Mouse (Mus musculus) neural tube, embryonic 11.5 days (tissue): ENCODE measurements around the gene Lhb. TPM values are rescaled to one million over a fixed set of nuclear protein-coding genes. Genes with fewer than 3 reads are reported as not detected.

Source experiments
- ATAC-seq: fragments of 200-750 bp; cut with Nextera tagmentation; 2 replicates; pipeline ENCODE4 v1.8.0; 2017; ENCODE audit warnings: moderate number of reproducible peaks, mild to moderate bottlenecking, moderate TSS enrichment, moderate library complexity; ENCODE audit not compliant: insufficient read depth, low FRiP score, low TSS enrichment
- DNase-seq: peaks from one replicate; pipeline ENCODE4 v3.0.0-alpha.2; 2015; ENCODE audit warnings: low spot score
- H3K27ac ChIP-seq: fragments of 300-500 bp; sonication (generic); 2 replicates; pipeline ENCODE4 v1.5.1; 2014; ENCODE audit warnings: low read depth, mild to moderate bottlenecking, low read length
- H3K27me3 ChIP-seq: fragments of 300-500 bp; sonication (generic); 2 replicates; pipeline ENCODE4 v1.6.1; 2014; ENCODE audit warnings: mild to moderate bottlenecking, low read length, mixed read lengths; ENCODE audit not compliant: control insufficient read depth, insufficient read depth
- H3K36me3 ChIP-seq: fragments of 300-500 bp; sonication (generic); 2 replicates; pipeline ENCODE4 v1.6.1; 2014; ENCODE audit warnings: mild to moderate bottlenecking, low read length, moderate library complexity, mixed read lengths; ENCODE audit not compliant: control insufficient read depth, insufficient read depth
- H3K4me1 ChIP-seq: fragments of 300-500 bp; sonication (generic); 2 replicates; pipeline ENCODE4 v1.6.1; 2014; ENCODE audit warnings: low read length, mixed read lengths; ENCODE audit not compliant: control insufficient read depth, insufficient read depth
- H3K4me2 ChIP-seq: fragments of 300-500 bp; sonication (generic); 2 replicates; pipeline ENCODE4 v1.6.1; 2014; ENCODE audit warnings: low read depth, mild to moderate bottlenecking, moderate library complexity
- H3K4me3 ChIP-seq: fragments of 300-500 bp; sonication (generic); 2 replicates; pipeline ENCODE4 v1.5.1; 2014; ENCODE audit warnings: low read depth, low read length
- H3K9ac ChIP-seq: fragments of 300-500 bp; sonication (generic); 2 replicates; pipeline ENCODE4 v1.6.1; 2014; ENCODE audit warnings: mild to moderate bottlenecking, low read length
- H3K9me3 ChIP-seq: fragments of 300-500 bp; sonication (generic); 2 replicates; pipeline ENCODE4 v1.6.1; 2016; ENCODE audit warnings: low read length; ENCODE audit not compliant: control insufficient read depth
- WGBS: fragments of 180-500 bp; shearing (Covaris S2); extraction: QIAGEN DNeasy Blood & Tissue Kit; methylation state at CpG from one replicate; pipeline ENCODE4 v1.1.7; 2014; 5-methylcytosine and 5-hydroxymethylcytosine counted together
- polyA plus RNA-seq: library from polyadenylated mRNA; unstranded; fragments of >200 nt; fragmentation: Nextera tagmentation; extraction: Ambion mirVana; gene quantifications from 2 replicates; pipeline ENCODE4 v1.2.1, GENCODE M21; 2014

The Lhb gene
- polyA plus RNA-seq, 1 experiment from 2014 or later: not detected

DNA sequence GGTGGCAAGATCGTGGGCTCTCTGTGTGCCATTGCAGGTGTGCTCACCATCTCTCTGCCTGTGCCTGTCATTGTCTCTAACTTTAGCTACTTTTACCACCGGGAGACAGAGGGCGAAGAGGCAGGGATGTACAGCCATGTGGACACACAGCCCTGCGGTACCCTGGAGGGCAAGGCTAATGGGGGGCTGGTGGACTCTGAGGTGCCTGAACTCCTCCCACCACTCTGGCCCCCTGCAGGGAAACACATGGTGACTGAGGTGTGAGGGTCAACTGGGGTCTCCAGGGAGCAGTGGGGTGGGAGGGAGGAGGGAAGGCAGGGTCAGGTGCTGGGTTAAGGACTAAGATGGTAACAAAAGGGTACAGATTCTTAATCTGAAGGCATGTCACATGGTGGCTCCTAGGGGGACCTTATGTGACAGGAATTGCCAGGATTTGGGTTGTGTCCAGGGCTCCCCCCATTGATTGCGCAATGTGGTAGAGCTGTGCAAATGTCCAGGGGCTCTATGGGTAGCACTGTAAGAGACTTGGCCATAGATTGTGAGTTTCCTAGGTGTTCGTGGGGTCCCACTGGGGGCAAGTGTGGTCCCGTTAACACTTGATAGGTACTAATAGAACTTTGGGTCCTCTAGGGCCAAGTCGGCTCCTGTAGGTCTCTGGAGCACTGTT, 11.0 kb upstream of the Lhb start:
- Histone ChIP-seq H3K4me1 (no peaks in the 10 kb centered on the region), H3K27me3 (peaks cover 95% of the 10 kb centered on the region), H3K27ac (no peak overlapping the region), H3K9me3 (no peaks in the 10 kb centered on the region), H3K36me3 (no peaks in the 10 kb centered on the region), H3K4me3 (no peak overlapping the region), H3K4me2 (no peak overlapping the region), H3K9ac (no peak overlapping the region)
- DNase-seq (no peak), ATAC-seq (no peak)
- WGBS: 92% methylated on average over 8 of the region's 8 CpGs

GRCm38 (mm10) chr7:45412421-45412820, 8.2 kb upstream of the Lhb start:
- peaks cover 99% of the 10 kb centered on the region for H3K27me3 ChIP-seq
- no peak overlapping the region for H3K4me2 ChIP-seq
- no peaks in the 10 kb centered on the region for H3K9me3 ChIP-seq
- ATAC-seq: no peak
- H3K27ac ChIP-seq: no peak overlapping the region
- H3K36me3 ChIP-seq: no peaks in the 10 kb centered on the region
- no peak overlapping the region for H3K4me3 ChIP-seq
- no peak for DNase-seq
- H3K9ac ChIP-seq: no peak overlapping the region
- H3K4me1 ChIP-seq: no peaks in the 10 kb centered on the region
- WGBS: 100% methylated on average over 2 of the region's 2 CpGs

- peak within 1 kb of the TSS; percentile 82 for H3K4me2 ChIP-seq
- H3K9ac ChIP-seq: peak within 1 kb of the TSS; percentile 39
- WGBS: 3% methylated on average over 43 of the region's 45 CpGs
- 0 out of 2 replicates have a peak, but pooled peaks have one; percentile 38 for ATAC-seq
- H3K4me3 ChIP-seq: peak within 1 kb of the TSS; percentile 41
- no peaks in the 10 kb centered on the region for H3K9me3 ChIP-seq
- no peaks in the 10 kb centered on the region for H3K36me3 ChIP-seq
- H3K4me1 ChIP-seq: no peaks in the 10 kb centered on the region
- DNase-seq: peak; percentile 55
- H3K27ac ChIP-seq: no peak within 1 kb of the TSS
- peaks cover 99% of the 10 kb centered on the region for H3K27me3 ChIP-seq
These were observed 7.3 kb upstream of the Lhb start, which contains the start of gene Ntf5 for GRCm38 (mm10) chr7:45413113-45413863. TSS of gene Ntf5 (plus strand) at chr7:45413695.

GRCm38 (mm10) chr7:45413864-45414739, 6.5 kb upstream of the Lhb start:
- no peak for DNase-seq
- no peak; the same call in 1 of the 2 replicates for ATAC-seq
- Histone ChIP-seq H3K9me3 (no peaks in the 10 kb centered on the region), H3K9ac (peak overlapping the region; percentile 39), H3K27me3 (peaks cover 99% of the 10 kb centered on the region), H3K4me2 (peak overlapping the region; percentile 82), H3K4me3 (peak overlapping the region; percentile 41), H3K4me1 (no peaks in the 10 kb centered on the region), H3K36me3 (no peaks in the 10 kb centered on the region), H3K27ac (no peak overlapping the region)
- 3% methylated on average over 27 of the region's 27 CpGs for WGBS

- no peak overlapping the region for H3K9ac ChIP-seq
- H3K4me2 ChIP-seq: no peak overlapping the region
- no peaks in the 10 kb centered on the region for H3K9me3 ChIP-seq
- H3K27ac ChIP-seq: no peak overlapping the region
- no peak for DNase-seq
- 43% methylated on average over 12 of the region's 12 CpGs for whole genome bisulfite sequencing
- no peaks in the 10 kb centered on the region for H3K4me1 ChIP-seq
- H3K4me3 ChIP-seq: no peak overlapping the region; the same call in 1 of the 2 replicates
- no peak for ATAC-seq
- H3K27me3 ChIP-seq: peaks cover 97% of the 10 kb centered on the region
- H3K36me3 ChIP-seq: no peaks in the 10 kb centered on the region
These were observed 5.8 kb upstream of the Lhb start for GRCm38 (mm10) chr7:45414740-45415224.

GRCm38 (mm10) chr7:45415636-45416035, 5.0 kb upstream of the Lhb start:
- no peaks in the 10 kb centered on the region for H3K9me3 ChIP-seq
- no peak overlapping the region for H3K4me2 ChIP-seq

GRCm38 (mm10) chr7:45417962-45418492, 2.6 kb upstream of the Lhb start:
- WGBS: 12% methylated on average over 13 of the region's 13 CpGs
- Histone ChIP-seq H3K27ac (no peak overlapping the region), H3K4me3 (no peak overlapping the region), H3K4me2 (no peak overlapping the region), H3K9me3 (no peaks in the 10 kb centered on the region), H3K27me3 (peaks cover 78% of the 10 kb centered on the region), H3K4me1 (no peaks in the 10 kb centered on the region), H3K9ac (no peak overlapping the region), H3K36me3 (peaks cover 6% of the 10 kb centered on the region)
- ATAC-seq (no peak), DNase-seq (no peak)

More at GRCm38 (mm10) chr7:45415636-45416035, 5.0 kb upstream of the Lhb start:
- Histone ChIP-seq H3K27ac (no peak overlapping the region), H3K4me3 (no peak overlapping the region), H3K4me1 (no peaks in the 10 kb centered on the region), H3K36me3 (no peaks in the 10 kb centered on the region), H3K27me3 (peaks cover 94% of the 10 kb centered on the region), H3K9ac (no peak overlapping the region)
- 11% methylated on average over 37 of the region's 37 CpGs for WGBS
- no peak for DNase-seq
- no peak for ATAC-seq
